Mouse (Mus musculus) C3H10T1/2 (cell line): ENCODE measurements around the gene Trim39. TPM values are rescaled to one million over a fixed set of nuclear protein-coding genes. Genes with fewer than 3 reads are reported as not detected.

ENCODE experiments used
- polyA plus RNA-seq, 2 experiments: library from polyadenylated mRNA; unstranded; fragments of >200 nt; fragmentation: generic; extraction: Trizol; gene quantifications; one replicate each; pipeline ENCODE4 v1.2.1; 2012; ENCODE audit warnings: missing spikeins in 2 of 2

Trim39 gene
- polyA plus RNA-seq = 1 to 10 TPM; 1.2 to 8.7 TPM

DNA sequence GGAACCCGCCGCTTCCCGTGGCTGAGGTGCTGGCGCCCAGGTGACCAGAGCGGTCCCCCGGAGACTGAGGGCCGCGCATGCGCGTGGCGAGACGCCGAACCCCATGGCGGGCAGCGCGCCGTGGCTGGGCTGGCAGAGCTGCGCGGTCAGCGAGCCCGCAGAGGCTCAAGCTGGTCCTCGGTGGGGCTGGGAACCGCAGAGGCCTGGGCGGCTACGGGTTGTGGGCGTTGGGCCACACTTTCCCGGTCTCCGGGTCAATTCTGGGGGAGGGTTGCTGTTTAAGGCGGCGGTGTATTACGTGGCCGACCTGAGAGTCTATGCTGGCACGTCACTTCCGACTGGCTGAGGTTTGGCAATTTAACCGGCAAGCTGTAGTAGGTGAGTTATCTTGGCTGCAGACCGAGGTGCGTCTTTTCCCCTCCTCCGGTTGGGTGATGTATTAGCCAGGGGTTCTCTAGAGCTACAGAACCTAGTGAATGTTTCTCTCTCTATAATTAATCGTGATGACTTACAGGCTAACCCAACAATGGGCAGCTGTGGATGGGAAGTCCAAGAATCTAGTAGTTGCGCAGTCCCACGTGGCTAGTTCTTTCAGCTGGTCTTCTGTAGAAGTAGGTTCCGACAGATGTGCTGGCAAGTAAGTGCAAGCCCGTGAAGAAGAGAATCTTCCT lies at the start of gene Trim39:
Trim39 (minus strand) TSS at position 662 of the 671 bp plus-strand sequence.

GRCm38 (mm10) chr17:36286390-36286789 lies 14.3 kb upstream of the Trim39 start, which contains the start of gene H2-M10.2:
H2-M10.2 (minus strand) TSS chr17:36286490.

GRCm38 (mm10) chr17:36257969-36258368 lies 14.1 kb downstream of the Trim39 start, which contains the start of gene Rpp21:
Rpp21 (minus strand) TSS chr17:36258069.

Other genes with a start within 250 kb of the Trim39 start
- gene H2-T23, start 239.4 kb downstream of the Trim39 start, polyA plus RNA-seq = 10 to 100 TPM in 1 of 2 experiments, 1 to 10 TPM in 1; 7.0 to 77.3 TPM
- 100 to 1,000 TPM in 1 of 2 experiments, 10 to 100 TPM in 1; 42.8 to 114 TPM for gene H2-T22, start 229.5 kb downstream of the Trim39 start, polyA plus RNA-seq
- under 1 TPM in 1 of 2 experiments, not detected in 1; 0.09 TPM for gene Gm6034, start 229.3 kb downstream of the Trim39 start, polyA plus RNA-seq
- under 1 TPM; 0.08 to 0.39 TPM for gene Gm11127, start 213.9 kb downstream of the Trim39 start, polyA plus RNA-seq
- not detected for gene Gm19684, start 150.6 kb downstream of the Trim39 start, polyA plus RNA-seq
- gene Gm7030, start 142.8 kb downstream of the Trim39 start, polyA plus RNA-seq = not detected
- gene Gm8909, start 103.7 kb downstream of the Trim39 start, polyA plus RNA-seq = not detected
- gene H2-T3, start 82.0 kb downstream of the Trim39 start, polyA plus RNA-seq = not detected
- gene Rpp21, start 14.2 kb downstream of the Trim39 start, polyA plus RNA-seq = 10 to 100 TPM; 72.2 to 97.7 TPM
- gene H2-M10.2, start 14.2 kb upstream of the Trim39 start, polyA plus RNA-seq = not detected
- gene H2-M10.1, start 53.9 kb upstream of the Trim39 start, polyA plus RNA-seq = not detected
- gene H2-M10.3, start 96.2 kb upstream of the Trim39 start, polyA plus RNA-seq = not detected
- not detected for gene H2-M10.4, start 190.1 kb upstream of the Trim39 start, polyA plus RNA-seq